Mouse (Mus musculus): ENCODE data around the gene Itpa.
"Not testable (repeated sequence)": the region's sequence is repeated elsewhere in the genome, so short reads cannot be mapped to it uniquely, and the experiment has no call there.

Gene Itpa

DNA sequence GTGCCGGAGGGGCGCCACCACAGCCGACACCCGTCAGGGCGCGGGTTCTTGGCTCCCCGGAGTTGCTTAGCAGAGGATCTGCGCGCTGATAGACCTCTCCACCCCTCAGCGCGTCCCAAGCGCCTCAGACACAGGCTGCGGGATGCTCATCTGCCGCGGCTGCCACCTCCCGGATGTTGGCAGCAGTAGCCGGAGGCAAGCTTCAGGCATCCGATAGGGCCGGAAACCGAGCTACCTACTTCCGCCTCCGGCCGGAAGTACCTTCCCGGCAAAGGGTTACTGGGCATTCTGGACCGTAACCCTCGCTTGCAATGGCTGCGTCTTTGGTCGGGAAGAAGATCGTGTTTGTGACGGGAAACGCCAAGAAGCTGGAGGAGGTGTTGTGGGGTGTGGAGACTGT, at the start of gene Itpa:
TSS of gene Itpa (plus strand) at position 52 of the 400 bp plus-strand sequence.
- peak; percentile 85 for DNase-seq (ENCODE audit: low spot score)

DNA sequence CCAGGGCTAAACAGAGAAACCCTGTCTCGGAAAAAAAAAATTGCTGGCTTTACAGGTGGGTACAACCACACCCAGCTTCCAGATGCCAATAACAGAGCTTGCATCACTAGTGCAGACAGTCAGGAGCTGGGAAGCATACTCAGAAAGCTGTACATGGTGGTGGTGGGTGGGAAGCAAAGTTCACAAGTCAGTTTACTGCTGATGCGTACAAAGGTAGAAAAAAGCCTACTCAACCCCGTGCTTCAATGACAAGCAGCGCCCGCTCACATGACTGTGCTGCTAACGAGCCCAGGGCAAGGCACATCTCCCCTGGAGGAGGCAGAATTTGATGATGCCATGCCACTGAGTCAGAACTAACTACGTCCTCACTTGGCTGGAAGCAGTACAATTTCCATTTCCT, 48.4 kb upstream of the Itpa start:
- peak; percentile 60 for DNase-seq (ENCODE audit: low spot score)

DNA sequence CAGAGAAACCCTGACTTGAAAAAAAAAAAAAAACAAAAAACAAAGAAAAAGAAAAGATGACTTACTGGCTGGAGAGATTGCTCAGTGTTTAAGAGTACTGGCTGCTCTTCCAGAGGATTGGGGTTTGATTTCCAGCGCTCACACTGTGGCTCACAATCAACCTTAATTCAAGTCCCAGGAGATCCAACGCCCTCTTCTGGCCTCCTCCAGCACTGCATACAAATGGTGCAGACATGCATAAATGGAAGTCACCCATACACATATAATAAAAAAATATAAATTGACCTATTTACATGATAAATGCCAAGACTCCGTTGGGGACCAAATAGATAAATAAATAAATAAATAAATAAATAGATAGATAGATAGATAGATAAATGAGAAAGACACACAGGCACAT, 39.0 kb upstream of the Itpa start:
- no peak for DNase-seq (ENCODE audit: low spot score)

DNA sequence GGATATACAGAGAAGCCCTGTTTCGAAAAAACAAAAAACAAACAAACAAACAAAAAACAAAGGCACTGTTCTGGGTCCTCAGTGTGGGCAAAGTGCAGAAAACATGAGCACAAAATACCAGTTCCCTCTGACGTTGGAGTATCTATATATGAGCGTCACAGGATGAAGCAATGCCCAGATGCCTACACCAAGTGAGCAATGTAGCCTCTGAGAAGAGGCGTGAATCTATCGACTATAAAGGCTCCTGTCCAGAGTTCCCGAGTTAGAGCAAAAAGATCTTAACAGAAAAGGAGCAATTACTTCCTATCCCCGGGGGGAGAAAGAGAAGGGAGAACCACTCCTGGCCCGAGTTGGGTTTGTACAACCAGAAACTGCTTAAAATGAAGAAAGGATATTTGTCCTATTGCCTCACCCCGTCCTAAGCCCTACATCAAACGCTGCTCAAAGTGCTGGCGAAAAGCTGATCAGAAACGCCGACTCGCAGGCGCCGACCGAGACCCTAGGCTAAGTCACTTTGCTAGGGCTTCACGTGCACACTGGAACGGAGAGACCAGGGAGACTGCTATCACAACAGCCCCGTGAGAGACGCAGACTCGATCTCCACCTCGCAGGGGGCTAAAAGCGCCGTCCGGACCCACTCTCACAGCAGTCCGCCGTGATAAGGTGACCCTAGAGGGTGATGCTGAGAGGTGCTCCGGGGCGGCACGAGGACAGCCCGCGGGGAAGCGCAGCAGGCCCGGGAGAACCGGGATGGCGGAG, 38.2 kb upstream of the Itpa start:
- no peak for DNase-seq (ENCODE audit: low spot score)

DNA sequence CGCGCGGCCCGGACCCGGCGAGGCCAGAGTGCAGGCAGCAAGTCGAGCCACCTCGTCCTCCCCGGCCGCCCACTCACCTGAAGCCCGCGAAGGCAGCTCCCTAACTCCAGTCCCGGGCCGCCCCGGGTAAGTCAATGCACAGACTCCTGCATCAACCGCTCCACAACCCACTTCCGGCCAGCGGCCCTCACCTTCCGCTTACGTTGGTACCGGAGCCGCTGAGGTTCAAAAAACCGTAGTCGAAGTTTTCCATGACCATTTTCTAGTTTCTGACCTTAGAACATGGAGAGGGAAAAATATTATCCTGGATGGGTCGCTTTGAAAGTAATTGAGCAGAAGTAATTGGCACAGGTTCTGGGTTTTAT, 37.6 kb upstream of the Itpa start, which contains the start of the genes Fastkd5 and Ubox5:
TSS of gene Fastkd5 (minus strand) at position 189 of the 365 bp plus-strand sequence.
TSS of gene Ubox5 (minus strand) at position 200 of the 365 bp plus-strand sequence.
- DNase-seq (ENCODE audit: low spot score): peak; percentile 86

DNA sequence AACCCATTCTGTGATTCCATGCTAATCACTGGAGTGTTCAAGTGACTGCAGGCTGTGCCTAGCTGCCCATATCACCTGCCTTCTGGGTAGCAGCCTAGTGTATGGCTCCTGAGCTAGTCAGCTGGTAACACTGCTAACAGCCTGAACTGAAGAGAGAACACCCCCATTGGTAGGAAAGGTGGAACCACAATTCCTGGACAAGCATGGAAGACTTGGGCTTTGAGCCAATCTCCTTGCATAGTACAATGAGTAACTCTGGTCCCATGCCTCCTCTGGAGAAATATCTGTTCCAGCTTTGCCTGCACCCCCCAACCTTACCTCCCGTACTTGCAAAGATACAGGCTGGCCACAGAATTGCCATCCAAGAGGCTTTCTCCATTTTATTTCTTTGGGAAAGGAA, 35.0 kb upstream of the Itpa start:
- no peak for DNase-seq (ENCODE audit: low spot score)

DNA sequence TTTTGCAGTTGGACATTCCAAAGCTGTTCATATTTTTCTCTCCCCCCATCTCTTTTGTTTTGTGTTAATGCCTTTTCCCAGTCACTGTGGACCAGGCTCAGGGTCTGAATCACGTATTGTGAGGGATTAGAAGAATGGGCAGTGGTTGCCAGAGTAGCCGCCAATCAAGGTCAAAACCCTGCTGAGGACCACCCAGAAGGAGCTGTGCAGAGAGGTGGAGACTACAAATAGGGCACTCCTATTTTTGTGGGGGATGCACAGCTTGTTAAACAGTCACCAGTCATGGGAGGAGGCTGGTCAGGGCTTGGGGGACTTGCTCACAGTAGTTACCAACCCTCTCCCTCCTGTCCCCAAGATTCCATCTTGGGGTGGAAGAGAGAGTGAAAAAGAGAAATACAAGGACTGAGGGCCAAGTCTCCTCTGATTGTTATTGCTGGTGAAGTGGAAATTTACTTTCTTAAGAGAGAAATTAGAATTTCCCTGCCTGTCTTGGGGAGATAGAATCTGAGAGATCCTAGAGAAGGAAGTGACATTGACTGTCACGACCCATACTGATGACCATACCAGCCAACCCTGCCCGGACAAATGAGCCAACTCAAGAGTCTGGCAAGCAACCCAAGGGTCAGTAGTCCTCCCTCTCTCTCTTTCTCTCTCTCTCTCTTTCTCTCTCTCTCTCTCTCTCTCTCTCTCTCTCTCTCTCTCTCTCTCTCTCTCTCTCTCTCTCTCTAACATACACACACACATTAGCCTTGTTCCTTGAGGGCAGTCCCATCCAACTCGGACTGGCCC, 34.3 kb upstream of the Itpa start:
- DNase-seq (ENCODE audit: low spot score): no peak

DNA sequence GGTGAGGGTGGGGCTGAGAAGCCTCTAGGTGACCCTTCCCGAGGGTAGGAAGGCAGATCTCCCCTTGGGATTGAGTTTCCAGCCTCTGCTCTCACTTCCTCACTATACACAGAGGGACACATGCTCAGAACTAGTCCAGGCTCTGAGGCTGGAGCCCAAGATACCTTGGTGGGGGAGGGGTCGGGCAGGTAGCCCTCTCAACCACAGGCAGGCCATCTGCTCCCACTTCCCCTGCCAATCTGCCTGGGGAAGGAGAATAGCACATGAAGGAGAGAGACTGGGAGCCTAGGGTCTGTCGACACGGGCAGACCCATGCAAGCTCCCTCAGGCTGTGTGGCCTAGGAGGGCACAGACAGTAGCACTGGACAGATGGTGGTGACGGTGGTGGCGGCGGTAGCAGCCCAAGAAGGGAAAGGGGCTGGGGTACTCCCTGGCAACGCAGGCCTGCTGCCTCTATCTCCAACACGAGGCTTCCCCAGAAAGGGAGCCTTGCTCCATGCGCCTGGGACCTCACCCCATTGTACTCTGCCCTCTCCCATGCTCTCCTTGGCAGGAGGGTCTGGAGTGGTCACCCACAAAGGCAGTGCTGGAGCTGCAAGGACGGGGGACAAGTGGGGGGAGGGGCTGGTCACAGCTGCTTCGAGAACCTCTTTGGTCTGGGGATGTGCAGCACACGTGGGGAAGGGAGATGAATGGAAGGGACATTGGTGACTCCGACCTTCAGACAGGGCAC, 33.2 kb upstream of the Itpa start:
- no peak for DNase-seq (ENCODE audit: low spot score)

DNA sequence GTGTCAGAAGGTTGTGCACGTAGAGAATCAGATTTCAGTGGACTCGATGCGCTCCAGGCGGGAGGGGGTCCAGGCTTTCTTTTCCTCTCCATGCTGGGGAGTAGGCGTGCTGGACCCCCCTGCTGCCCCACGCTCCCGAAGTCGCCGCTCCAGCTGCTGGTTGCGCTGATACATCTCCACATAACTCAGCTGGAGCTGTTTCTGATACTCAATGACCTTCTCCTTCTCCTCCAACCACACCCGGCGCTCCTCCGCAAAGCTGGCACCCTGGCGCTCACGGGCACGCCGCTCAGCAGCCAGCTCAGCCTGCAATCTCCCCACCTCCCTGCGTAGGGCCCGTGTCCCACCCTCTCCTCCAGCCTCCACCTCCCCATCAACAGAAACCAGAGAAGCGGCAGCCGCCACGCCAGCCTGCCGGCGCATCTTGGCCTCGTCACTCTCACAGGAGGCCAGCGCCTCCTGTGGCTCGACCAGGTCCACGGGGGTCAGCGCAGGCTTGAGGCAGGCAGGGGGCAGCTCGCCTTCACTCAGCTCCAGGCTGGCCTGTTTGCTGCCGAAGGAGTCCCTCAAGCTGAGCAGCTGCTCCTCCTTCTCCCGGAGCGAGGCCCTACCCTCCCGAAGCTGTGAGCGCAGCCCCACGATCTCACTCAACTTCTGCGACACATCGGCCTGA, 32.5 kb upstream of the Itpa start:
- no peak for DNase-seq (ENCODE audit: low spot score)

DNA sequence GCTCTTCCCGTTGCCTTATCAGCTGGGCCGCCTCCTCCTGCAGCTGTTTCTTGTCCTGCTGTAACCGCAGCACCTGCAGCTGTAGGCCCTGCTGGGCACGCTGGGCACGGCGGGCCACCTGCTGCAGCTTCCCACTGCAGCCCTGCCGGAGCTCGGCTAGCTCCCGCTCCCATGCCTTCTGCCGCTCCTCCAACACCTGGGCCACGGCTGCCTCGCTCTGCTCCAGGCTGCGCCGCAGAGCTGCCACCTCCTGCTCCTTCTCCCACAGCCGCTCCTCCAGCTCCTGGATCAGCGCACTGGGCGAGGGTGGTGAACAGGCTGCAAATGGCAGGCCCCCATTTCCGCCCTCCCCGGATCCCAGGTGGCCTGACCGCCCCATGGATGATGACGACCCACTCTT, 31.6 kb upstream of the Itpa start:
- DNase-seq (ENCODE audit: low spot score): no peak

DNA sequence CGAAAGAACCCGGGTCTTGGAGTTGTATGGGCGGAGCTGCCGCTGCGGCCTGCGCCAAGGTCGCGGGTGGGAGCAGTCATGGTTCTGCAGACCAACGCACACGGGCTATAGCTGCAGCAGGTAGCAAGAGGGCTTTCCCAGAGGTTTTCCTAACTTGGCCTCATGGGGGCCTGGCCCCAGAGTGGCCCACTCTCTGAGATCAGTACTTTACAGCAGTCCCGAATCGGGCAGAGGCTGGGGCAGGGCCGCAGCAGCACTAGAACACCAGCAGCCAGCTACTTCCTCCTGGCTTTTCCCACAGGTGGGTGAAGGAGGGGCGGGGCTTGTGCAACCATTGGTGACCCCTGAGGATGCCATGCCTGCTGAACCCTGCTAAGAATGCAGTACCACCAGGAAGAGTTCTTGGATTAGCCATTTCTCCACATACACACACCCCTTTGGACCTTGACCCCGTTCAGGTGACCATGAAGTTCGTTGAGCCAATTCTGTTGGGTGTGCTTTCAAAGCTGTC, 29.3 kb upstream of the Itpa start:
- peak; percentile 77 for DNase-seq (ENCODE audit: low spot score)

DNA sequence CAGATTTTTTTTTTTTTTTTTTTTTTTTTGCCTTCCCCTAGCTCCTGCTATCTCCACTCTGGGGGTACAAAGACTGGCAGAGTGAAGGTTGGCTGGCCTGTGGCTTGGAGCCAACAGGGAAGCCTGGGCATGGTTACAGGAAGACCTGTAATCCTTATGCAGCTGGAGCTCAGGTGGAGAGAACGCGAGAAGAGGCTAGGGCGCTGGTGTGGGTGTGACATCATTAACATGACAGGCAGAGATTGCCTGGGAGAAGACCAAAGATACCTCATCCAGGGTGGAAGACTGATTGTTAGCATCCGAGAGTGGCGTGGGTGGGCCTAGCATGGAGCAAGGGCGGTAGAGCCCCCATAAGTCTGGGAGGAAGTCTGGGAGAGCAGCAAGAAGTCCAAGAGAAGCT, 28.1 kb upstream of the Itpa start:
- no peak for DNase-seq (ENCODE audit: low spot score)

DNA sequence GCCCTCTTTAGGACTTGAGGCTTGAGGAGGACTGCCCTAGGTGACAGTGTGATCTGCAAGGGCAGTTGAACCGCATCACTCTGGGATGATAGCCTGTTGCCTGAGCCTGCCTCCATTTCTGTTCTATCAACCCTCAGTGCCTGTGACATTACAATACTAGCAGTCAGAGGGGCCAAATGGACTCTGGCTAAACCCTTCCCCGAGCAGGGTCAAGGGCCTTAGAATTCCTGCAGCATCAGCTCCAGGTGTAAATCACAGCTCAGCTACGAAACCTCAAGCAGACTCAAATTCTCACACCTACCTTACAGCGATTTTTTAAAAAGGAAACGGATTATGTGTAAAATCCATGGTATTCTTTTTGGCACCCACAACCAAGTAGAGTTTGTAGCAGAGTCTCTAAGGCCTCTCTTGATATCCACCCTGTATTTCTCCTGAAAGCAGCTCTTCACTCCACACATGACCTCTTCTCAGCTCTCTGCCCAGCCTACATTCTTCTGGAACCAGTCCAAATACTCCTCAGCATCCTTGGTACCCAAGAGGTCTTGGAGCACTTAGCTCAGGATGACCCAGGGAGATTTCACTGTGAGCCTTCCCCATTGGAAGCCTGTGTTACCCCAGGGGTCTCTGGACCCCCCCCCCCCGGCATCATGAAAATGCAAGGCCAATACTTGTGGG, 25.9 kb upstream of the Itpa start:
- no peak for DNase-seq (ENCODE audit: low spot score)

DNA sequence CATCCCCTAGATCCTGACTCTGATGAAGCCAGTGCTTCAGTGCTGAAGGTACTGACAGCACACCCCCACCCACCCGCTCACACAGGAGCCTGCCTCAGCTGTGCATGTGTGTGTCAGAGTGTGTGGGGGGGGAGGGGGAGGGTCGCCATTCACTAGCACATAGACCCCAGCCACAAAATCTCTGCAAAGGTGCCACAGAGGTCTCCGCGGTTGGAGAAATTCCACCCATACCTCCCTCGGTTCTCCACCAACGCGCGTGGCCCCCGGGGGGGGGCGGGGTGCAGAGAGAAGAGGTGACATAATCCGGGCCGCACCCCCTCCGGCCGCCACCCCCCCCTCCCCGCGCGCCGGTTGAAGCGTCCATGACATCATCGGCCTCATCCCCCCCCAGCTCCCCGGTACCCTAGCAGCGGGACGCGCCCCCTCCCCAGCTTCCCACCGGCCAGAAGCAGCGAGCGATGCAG, 25.2 kb upstream of the Itpa start:
- no peak for DNase-seq (ENCODE audit: low spot score)

DNA sequence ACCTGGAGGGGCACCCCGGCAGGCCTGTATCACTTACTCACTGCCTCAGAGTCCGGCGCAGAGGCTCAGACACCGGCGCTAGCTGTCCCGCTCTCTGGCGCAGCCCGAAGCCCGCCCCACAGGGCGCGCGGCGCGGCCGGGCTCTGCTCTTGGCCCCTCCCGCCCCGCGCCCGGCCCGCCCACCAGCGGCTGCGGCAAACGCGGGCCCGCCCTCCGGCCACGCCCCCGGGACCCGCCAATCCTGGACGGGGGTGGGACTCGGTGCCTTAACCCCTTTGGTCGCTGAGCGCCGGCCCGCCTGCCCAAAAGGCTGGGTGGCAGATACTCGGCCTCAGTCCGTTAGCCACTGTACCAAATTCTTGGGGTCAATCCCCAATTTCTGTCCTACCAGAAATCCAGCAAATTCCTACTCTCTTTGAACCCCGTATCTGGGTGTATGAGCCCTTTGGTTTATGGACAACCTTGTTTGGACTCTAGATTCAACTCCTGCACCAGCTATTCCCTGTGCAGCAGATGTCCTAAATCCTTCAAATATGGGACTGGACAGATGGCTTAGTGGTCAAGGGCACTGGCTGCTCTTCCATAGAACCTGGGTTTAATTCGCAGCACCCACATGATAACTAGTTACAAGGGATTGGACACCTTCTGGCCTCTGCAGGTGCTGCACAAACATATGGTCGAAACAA, 24.6 kb upstream of the Itpa start, which contains the start of gene Lzts3:
TSS of gene Lzts3 (minus strand) at position 120 of the 686 bp plus-strand sequence.
- peak; percentile 89 for DNase-seq (ENCODE audit: low spot score)

DNA sequence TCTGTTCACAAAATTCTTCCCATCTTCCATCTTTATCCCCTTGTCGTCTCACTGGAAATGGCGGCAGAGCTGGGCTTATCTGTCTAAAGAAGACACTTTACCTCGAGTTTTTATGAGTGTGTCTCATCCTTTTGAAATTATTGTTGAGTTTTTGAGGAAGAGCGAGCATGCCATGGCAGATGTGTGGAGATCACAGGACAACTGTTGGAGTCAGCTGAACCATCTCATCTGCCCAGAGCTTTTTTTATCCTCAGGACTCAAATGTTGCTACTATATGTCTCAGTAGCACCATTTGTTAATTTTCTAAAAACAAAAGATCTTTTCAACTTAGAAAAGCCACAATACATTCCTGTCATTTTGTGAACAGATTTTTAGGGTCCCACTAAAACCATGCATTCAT, 22.2 kb upstream of the Itpa start:
- no peak for DNase-seq (ENCODE audit: low spot score)

DNA sequence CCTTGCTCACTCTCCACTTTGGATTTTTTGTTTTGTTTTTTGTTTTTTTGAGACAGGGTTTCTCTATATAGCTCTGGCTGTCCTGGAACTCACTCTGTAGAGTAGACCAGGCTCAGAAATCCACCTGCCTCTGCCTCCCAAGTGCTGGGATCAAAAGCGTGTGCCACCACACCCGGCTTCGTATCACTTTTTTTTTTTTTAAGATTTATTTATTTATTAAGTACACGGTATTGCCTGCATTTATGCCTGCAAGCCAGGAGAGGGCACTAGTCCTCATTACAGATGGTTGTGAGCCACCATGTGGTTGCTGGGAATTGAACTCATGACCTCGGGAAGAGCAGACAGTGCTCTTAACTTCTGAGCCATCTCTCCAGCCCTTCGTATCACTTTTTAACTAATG, 18.4 kb upstream of the Itpa start:
- DNase-seq (ENCODE audit: low spot score): not testable (repeated sequence)

DNA sequence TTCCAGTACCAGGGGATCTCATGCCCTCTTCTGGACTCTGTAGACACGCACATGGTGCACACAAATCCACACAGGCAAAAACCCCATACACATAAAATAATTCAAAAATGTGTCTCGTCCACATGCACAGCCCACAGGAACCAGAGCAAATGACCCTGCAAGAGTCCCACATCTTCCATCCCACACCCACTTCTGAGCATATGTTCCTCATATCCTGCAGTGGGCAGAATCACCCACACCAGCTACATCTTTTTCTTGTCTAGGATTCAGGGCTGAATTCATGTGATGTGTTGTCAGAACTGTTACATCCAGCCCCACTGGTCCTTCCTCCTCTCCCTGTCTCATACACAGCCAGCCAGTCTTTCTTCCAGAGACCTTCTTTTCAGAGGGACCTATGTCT, 14.1 kb upstream of the Itpa start:
- no peak for DNase-seq (ENCODE audit: low spot score)

DNA sequence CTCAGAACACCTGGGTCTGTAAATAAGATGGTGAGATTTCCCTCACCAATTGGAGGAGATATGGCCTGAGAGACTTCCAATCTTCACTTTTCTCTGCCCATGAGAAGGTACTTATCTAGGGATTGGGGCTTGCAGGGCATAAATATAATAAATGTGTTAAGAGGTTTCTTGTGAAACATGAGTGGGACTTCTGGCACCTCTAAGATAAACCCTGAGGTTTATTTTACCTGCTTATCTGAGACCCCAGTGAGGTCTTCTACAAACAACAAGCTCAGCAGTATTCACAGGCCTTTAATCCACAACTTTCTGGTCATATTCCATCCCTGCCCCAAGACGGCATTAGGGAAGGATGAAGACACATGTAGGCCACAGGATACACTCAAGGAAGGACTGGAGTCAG, 13.7 kb upstream of the Itpa start:
- DNase-seq (ENCODE audit: low spot score): no peak

DNA sequence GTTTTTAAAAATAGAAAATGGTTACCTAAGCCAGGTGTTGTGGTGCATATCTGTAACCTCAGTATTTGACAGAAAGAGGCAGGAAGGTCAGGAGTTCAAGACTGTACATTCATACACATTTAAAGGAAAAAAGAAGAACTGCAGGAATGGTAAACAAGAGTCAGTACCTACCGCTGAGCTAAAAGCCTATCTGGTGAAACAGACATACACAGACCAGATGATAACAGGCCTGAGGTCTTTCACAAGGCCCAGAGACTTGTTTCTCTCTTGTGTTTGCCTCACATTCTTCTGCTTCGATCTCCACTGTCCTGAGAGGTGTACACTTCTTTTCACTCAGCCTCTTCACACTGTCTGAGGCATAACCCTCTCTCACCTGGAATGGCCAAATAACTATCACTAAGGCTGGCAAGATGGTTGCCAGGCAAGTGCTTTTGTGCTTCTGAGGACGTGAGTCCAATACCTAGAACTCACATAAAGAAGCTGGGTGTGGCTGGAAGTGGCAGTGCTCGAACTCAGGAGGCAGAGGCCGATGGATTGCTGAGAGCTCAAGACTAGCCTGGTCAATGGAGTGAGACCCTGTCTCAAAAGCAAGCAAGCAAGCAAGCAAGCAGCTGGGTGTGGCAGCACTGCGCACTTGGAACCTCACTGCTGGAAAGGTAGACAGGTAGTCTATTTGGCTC, 11.6 kb upstream of the Itpa start:
- DNase-seq (ENCODE audit: low spot score): no peak

Measured in yolk sac, embryonic 10.5 days (tissue).